Mouse (Mus musculus) granulocyte monocyte progenitor cell, adult 5-6 weeks (primary cell): Measurements from ENCODE around the gene Suds3. TPM values are rescaled to one million over a fixed set of nuclear protein-coding genes. Genes with fewer than 3 reads are reported as not detected.

Experiments used
- ATAC-seq: replicated peaks from 2 replicates; pipeline ENCODE4 v1.8.0; 2016; ENCODE audit warnings: mild to moderate bottlenecking, moderate TSS enrichment, inconsistent platforms; ENCODE audit not compliant: poor library complexity, severe bottlenecking
- total RNA-seq, 2 experiments: library from RNA; stranded (forward) in 1 of 2; stranded (reverse) in 1 of 2; fragments of 200-712, 200-1000 nt in 1 of 2; fragments of >200 nt in 1 of 2; fragmentation: Nextera tagmentation in 1 of 2; gene quantifications; 2 replicates each; pipeline ENCODE4 v1.2.3; 2014 to 2017

Suds3 gene
- total RNA-seq, 2 experiments from 2014 or later, result 46.0 to 84.9 TPM

DNA sequence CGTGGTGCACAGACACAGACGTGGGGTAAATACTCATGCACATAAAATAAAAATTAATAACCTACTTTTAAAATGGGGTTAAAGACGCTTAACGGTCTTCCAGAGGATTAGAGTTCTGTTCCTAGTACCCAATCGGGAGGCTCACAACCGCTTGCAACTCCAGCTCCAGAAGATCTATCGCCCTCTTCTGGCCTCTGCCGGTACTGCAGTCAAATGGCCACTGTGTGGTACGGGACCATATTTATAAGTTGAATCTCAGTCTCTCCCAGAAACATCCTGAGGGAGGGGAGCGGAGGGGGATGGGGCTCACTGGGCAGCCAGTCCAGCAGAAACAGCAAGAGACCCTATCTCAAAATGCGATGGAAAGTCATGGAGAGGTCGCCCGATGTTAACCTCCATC, 47.7 kb downstream of the Suds3 start:
- ATAC-seq, result peak; percentile 33; the same call in 1 of the 2 replicates

DNA sequence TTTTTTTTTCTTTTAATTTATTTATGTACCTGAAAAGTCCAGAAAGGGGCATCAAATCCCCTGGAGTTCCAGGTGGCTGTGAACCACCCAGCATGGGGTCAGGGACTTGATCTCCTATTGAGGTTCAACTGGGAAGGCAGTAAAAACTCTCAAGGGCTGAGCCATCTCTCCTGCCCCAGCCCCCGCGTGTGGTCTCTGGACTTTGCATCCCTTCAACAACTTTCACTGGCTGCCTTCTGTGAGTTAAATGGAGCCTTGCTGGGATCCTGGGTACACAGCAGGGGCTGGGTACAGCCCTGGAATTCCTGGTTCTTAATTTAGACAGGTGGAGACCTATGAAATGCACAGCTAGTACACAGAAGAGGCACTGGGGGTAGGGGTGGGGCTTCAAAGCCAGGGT, 54.7 kb downstream of the Suds3 start:
- no peak for ATAC-seq

DNA sequence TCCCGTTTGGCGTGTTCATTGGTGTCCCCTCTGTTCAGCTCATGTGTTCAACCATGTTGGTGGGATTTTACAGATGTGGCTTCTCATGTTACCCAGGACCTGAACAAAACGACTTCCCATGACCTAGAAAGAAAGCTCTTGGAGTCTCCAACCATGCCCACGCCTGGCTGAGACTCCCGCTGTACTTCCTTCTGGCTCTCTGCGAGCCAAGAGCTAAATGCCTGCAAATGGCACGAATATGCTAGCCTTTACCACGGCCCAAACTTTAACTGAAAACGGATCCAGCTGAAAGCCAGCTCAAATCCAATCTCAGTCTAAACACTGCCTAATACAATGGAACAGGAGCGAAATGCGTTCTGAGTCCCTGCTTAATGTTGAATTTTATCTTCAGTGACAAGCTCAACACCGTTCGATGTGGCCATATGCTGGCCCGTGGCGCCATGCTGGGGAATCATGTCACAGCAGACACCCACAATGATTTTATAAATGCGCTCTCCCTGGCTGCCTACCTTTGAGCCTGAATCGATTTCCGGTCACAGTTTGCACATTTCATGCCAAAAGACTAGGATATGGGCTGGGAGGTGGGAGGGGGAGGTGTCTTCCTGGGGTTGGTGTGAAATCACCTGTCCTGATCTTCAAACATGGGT, 55.3 kb downstream of the Suds3 start:
- ATAC-seq, result no peak

DNA sequence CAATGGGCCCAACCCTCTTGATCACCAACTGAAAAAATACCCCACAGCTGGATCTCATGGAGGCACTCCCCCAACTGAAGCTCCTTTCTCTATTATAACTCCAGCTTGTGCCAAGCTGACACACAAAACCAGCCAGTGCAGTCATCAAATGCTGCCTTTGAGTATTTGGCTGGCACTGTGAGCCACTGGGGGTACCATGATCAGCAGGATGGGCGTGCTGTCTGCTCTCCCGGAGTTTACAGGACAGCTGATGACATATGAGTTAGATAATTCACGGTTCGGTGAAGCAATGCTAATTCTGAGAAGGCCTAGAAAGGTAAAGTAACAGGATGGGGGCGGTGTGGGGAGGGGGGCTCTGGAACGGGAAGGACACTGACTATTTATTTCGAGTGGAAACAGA, 66.0 kb downstream of the Suds3 start:
- ATAC-seq, result no peak

- ATAC-seq, result no peak
Measured at GRCm38 (mm10) chr5:117045101-117045500, 70.8 kb downstream of the Suds3 start.

GRCm38 (mm10) chr5:117042661-117043060, 73.3 kb downstream of the Suds3 start:
- no peak for ATAC-seq

Other genes with a start within 250 kb of the Suds3 start
- gene Taok3, start 4.0 kb upstream of the Suds3 start, total RNA-seq (2014; fragmentation: Nextera tagmentation), result 68.9 and 84.9 TPM in 2 replicates
- gene Taok3, start 4.0 kb upstream of the Suds3 start, total RNA-seq (2017), result 46.1 and 49.3 TPM in 2 replicates
- gene Pebp1, start 171.5 kb upstream of the Suds3 start, total RNA-seq (2014; fragmentation: Nextera tagmentation), result 447 and 515 TPM in 2 replicates
- 170 and 182 TPM in 2 replicates for gene Pebp1, start 171.5 kb upstream of the Suds3 start, total RNA-seq (2017)
- gene Vsig10, start 203.0 kb upstream of the Suds3 start, total RNA-seq (2014; fragmentation: Nextera tagmentation), result 0.92 and 2.9 TPM in 2 replicates
- 0.56 and 1.5 TPM in 2 replicates for gene Vsig10, start 203.0 kb upstream of the Suds3 start, total RNA-seq (2017)
- gene Wsb2, start 241.2 kb upstream of the Suds3 start, total RNA-seq (2014; fragmentation: Nextera tagmentation), result 12.4 and 13.1 TPM in 2 replicates
- 7.4 and 15.2 TPM in 2 replicates for gene Wsb2, start 241.2 kb upstream of the Suds3 start, total RNA-seq (2017)